Mouse (Mus musculus) small intestine, adult 2 months (tissue): ENCODE data around the gene Pias4. TPM values are rescaled to one million over a fixed set of nuclear protein-coding genes. Genes with fewer than 3 reads are reported as not detected.

Source experiments
- H3K27ac ChIP-seq: fragments of 200-500 bp; 2 replicates; pipeline ENCODE4 v1.5.1; 2012; ENCODE audit warnings: low read depth, low read length, control low read depth, inconsistent platforms; ENCODE audit not compliant: insufficient read depth
- H3K27me3 ChIP-seq: fragments of 200-500 bp; 2 replicates; pipeline ENCODE4 v1.6.1; 2012; ENCODE audit warnings: mild to moderate bottlenecking, moderate library complexity, low read length, inconsistent platforms; ENCODE audit not compliant: control insufficient read depth, insufficient read depth
- H3K36me3 ChIP-seq: fragments of 200-500 bp; 2 replicates; pipeline ENCODE4 v1.6.1; 2012; ENCODE audit warnings: mild to moderate bottlenecking, low read length, control low read depth, inconsistent platforms; ENCODE audit not compliant: control insufficient read depth, insufficient read depth
- H3K4me1 ChIP-seq: fragments of 200-500 bp; 2 replicates; pipeline ENCODE4 v1.6.1; 2012; ENCODE audit warnings: low read length, inconsistent platforms, mixed read lengths; ENCODE audit not compliant: control insufficient read depth, insufficient read depth, insufficient read length
- H3K4me3 ChIP-seq: fragments of 200-500 bp; 2 replicates; pipeline ENCODE4 v1.5.1; 2012; ENCODE audit warnings: low read depth, mild to moderate bottlenecking, control low read depth, inconsistent platforms, low read length, moderate library complexity
- CTCF ChIP-seq: fragments of 200-500 bp; IDR thresholded peaks from 2 replicates; pipeline ENCODE4 v1.5.1; 2012; ENCODE audit warnings: low read depth, mild to moderate bottlenecking, control low read depth, inconsistent platforms, low read length, moderate library complexity, mixed read lengths; ENCODE audit not compliant: insufficient replicate concordance, insufficient read length; ENCODE audit errors: extremely low read depth
- POLR2A ChIP-seq: fragments of 200-500 bp; IDR thresholded peaks from 2 replicates; pipeline ENCODE4 v1.6.1; 2012; ENCODE audit warnings: low read depth, mild to moderate bottlenecking, control low read depth, inconsistent platforms, low read length, moderate library complexity
- WGBS: fragments of 180-500 bp; shearing (Covaris S2); methylation state at CpG from one replicate; pipeline ENCODE4 v1.1.7; 2018; 5-methylcytosine and 5-hydroxymethylcytosine counted together
- polyA plus RNA-seq: library from polyadenylated mRNA; depleted of rRNA; stranded (reverse); fragments of >200 nt; gene quantifications from 2 replicates; pipeline ENCODE4 v1.2.3, GENCODE M21; 2012

Pias4 gene
- polyA plus RNA-seq, 1 experiment, result 53.3 TPM

- no peaks in the 10 kb centered on the region for H3K36me3 ChIP-seq
- H3K27ac ChIP-seq, result no peak within 1 kb of the TSS
- peaks cover 11% of the 10 kb centered on the region; the same call in 1 of the 2 replicates for H3K4me1 ChIP-seq
- TF ChIP-seq POLR2A, result no peak
- no peaks in the 10 kb centered on the region for H3K27me3 ChIP-seq
- no peak within 1 kb of the TSS for H3K4me3 ChIP-seq
- 74% methylated on average over 13 of the region's 13 CpGs for WGBS
These were observed 34.4 kb upstream of the Pias4 start, which contains the start of gene Nmrk2 for GRCm38 (mm10) chr10:81201807-81202758. TSS of gene Nmrk2 (minus strand) at chr10:81202051.

GRCm38 (mm10) chr10:81200605-81201287 lies 33.0 kb upstream of the Pias4 start:
- WGBS, result 84% methylated on average over 20 of the region's 20 CpGs

GRCm38 (mm10) chr10:81200141-81200540 lies 32.4 kb upstream of the Pias4 start:
- TF ChIP-seq POLR2A (no peak), CTCF (no peak)
- 88% methylated on average over 13 of the region's 13 CpGs for WGBS
- H3K36me3 ChIP-seq, result no peaks in the 10 kb centered on the region
- H3K4me1 ChIP-seq, result peaks cover 15% of the 10 kb centered on the region; the same call in 1 of the 2 replicates
- H3K4me3 ChIP-seq, result no peak overlapping the region
- H3K27me3 ChIP-seq, result no peaks in the 10 kb centered on the region
- no peak overlapping the region for H3K27ac ChIP-seq

More at GRCm38 (mm10) chr10:81200605-81201287, 33.0 kb upstream of the Pias4 start:
- Histone ChIP-seq H3K27ac (no peak overlapping the region), H3K36me3 (no peaks in the 10 kb centered on the region), H3K27me3 (no peaks in the 10 kb centered on the region), H3K4me3 (no peak overlapping the region), H3K4me1 (peaks cover 11% of the 10 kb centered on the region; the same call in 1 of the 2 replicates)
- no peak for TF ChIP-seq CTCF
- TF ChIP-seq POLR2A, result no peak

GRCm38 (mm10) chr10:81198990-81199389 lies 31.3 kb upstream of the Pias4 start:
- TF ChIP-seq POLR2A (no peak), CTCF (no peak)
- Histone ChIP-seq H3K4me1 (peaks cover 19% of the 10 kb centered on the region), H3K27ac (no peak overlapping the region), H3K27me3 (0 out of 2 replicates have a peak, but pooled peaks cover 1% of the 10 kb centered on the region), H3K36me3 (no peaks in the 10 kb centered on the region), H3K4me3 (no peak overlapping the region)
- 88% methylated on average over 6 of the region's 6 CpGs for WGBS

- 1% methylated on average over 9 of the region's 9 CpGs for WGBS
- no peak overlapping the region for H3K27ac ChIP-seq
- 0 out of 2 replicates have a peak, but pooled peaks cover 4% of the 10 kb centered on the region for H3K27me3 ChIP-seq
- TF ChIP-seq POLR2A (no peak), CTCF (no peak)
- H3K4me1 ChIP-seq, result peaks cover 18% of the 10 kb centered on the region
- H3K4me3 ChIP-seq, result no peak overlapping the region
- no peaks in the 10 kb centered on the region for H3K36me3 ChIP-seq
These were observed 30.5 kb upstream of the Pias4 start for GRCm38 (mm10) chr10:81198230-81198629.

- no peak for TF ChIP-seq CTCF
- no peak for TF ChIP-seq POLR2A
These were observed 29.6 kb upstream of the Pias4 start for GRCm38 (mm10) chr10:81197305-81197704.

More at GRCm38 (mm10) chr10:81197305-81197704, 29.6 kb upstream of the Pias4 start:
- peaks cover 19% of the 10 kb centered on the region for H3K4me1 ChIP-seq
- H3K27me3 ChIP-seq, result 0 out of 2 replicates have a peak, but pooled peaks cover 4% of the 10 kb centered on the region
- H3K27ac ChIP-seq, result no peak overlapping the region
- WGBS, result 58% methylated on average over 6 of the region's 6 CpGs
- no peaks in the 10 kb centered on the region for H3K36me3 ChIP-seq
- no peak overlapping the region for H3K4me3 ChIP-seq
